Mouse (Mus musculus): ENCODE measurements around the gene Zdhhc13. TPM values are rescaled to one million over a fixed set of nuclear protein-coding genes. Genes with fewer than 3 reads are reported as not detected.

The Zdhhc13 gene
- total RNA-seq, 2 experiments from 2014 or later: 11.1 to 12.6 TPM

- intact Hi-C loops (cut with DNase I): no loop called here
- no peak for DNase-seq
Measured at GRCm38 (mm10) chr7:48834989-48835626, 46.3 kb downstream of the Zdhhc13 start.

GRCm38 (mm10) chr7:48836949-48837348, 48.1 kb downstream of the Zdhhc13 start:
- intact Hi-C loops (cut with DNase I): no loop called here
- DNase-seq: no peak

- intact Hi-C loops (cut with DNase I): no loop called here
- DNase-seq: no peak
Measured at GRCm38 (mm10) chr7:48838434-48838833, 49.6 kb downstream of the Zdhhc13 start.

GRCm38 (mm10) chr7:48840545-48840944, 51.7 kb downstream of the Zdhhc13 start:
- intact Hi-C loops (cut with DNase I): no loop called here
- no peak for DNase-seq

- intact Hi-C loops (cut with DNase I): no loop called here
- DNase-seq: no peak
Measured at GRCm38 (mm10) chr7:48841538-48841937, 52.7 kb downstream of the Zdhhc13 start.

GRCm38 (mm10) chr7:48842353-48842752, 53.5 kb downstream of the Zdhhc13 start:
- peak in 1 of 2 experiments; percentile 49 for DNase-seq

GRCm38 (mm10) chr7:48843541-48843940, 54.7 kb downstream of the Zdhhc13 start:
- no peak for DNase-seq
- intact Hi-C loops (cut with DNase I): no loop called here

More at GRCm38 (mm10) chr7:48842353-48842752, 53.5 kb downstream of the Zdhhc13 start:
- intact Hi-C loops (cut with DNase I): no loop called here

GRCm38 (mm10) chr7:48845213-48845973, 56.6 kb downstream of the Zdhhc13 start:
- no peak for DNase-seq

GRCm38 (mm10) chr7:48846755-48847154, 58.0 kb downstream of the Zdhhc13 start:
- DNase-seq: peak; percentile 53 to 79
- intact Hi-C loops (cut with DNase I): loop anchor here (2.0 kb wide), 1 partner anchor 28 kb away; no protein-coding TSS in a partner anchor

More at GRCm38 (mm10) chr7:48845213-48845973, 56.6 kb downstream of the Zdhhc13 start:
- intact Hi-C loops (cut with DNase I): no loop called here

- DNase-seq: peak; percentile 52 to 66
- intact Hi-C loops (cut with DNase I): loop anchor here (2.0 kb wide), 1 partner anchor 27 kb away; no protein-coding TSS in a partner anchor
Measured at GRCm38 (mm10) chr7:48847820-48848650, 59.2 kb downstream of the Zdhhc13 start, which contains the start of gene Csrp3. TSS of gene Csrp3 (minus strand) at chr7:48848033.

- no peak for DNase-seq
- intact Hi-C loops (cut with DNase I): no loop called here
Measured at GRCm38 (mm10) chr7:48851529-48852104, 62.8 kb downstream of the Zdhhc13 start.

GRCm38 (mm10) chr7:48853496-48853895, 64.7 kb downstream of the Zdhhc13 start:
- intact Hi-C loops (cut with DNase I): no loop called here
- no peak for DNase-seq

GRCm38 (mm10) chr7:48855461-48855860, 66.7 kb downstream of the Zdhhc13 start:
- no peak for DNase-seq
- intact Hi-C loops (cut with DNase I): no loop called here

- no peak for DNase-seq
- intact Hi-C loops (cut with DNase I): no loop called here
Measured at GRCm38 (mm10) chr7:48858257-48858656, 69.5 kb downstream of the Zdhhc13 start.

GRCm38 (mm10) chr7:48859362-48859761, 70.6 kb downstream of the Zdhhc13 start:
- no peak for DNase-seq
- intact Hi-C loops (cut with DNase I): no loop called here

- no peak for DNase-seq
- intact Hi-C loops (cut with DNase I): no loop called here
Measured at GRCm38 (mm10) chr7:48860948-48861347, 72.1 kb downstream of the Zdhhc13 start.

- DNase-seq: no peak
- intact Hi-C loops (cut with DNase I): no loop called here
Measured at GRCm38 (mm10) chr7:48861796-48862195, 73.0 kb downstream of the Zdhhc13 start.

GRCm38 (mm10) chr7:48864199-48864598, 75.4 kb downstream of the Zdhhc13 start:
- DNase-seq: no peak
- intact Hi-C loops (cut with DNase I): no loop called here

GRCm38 (mm10) chr7:48864671-48865458, 76.1 kb downstream of the Zdhhc13 start:
- no peak for DNase-seq
- intact Hi-C loops (cut with DNase I): no loop called here

- intact Hi-C loops (cut with DNase I): no loop called here
- peak; percentile 20 to 47 for DNase-seq
Measured at GRCm38 (mm10) chr7:48867576-48867975, 78.8 kb downstream of the Zdhhc13 start.
